Mouse (Mus musculus): Measurements from ENCODE around the gene Ift57. TPM values are rescaled to one million over a fixed set of nuclear protein-coding genes. Genes with fewer than 3 reads are reported as not detected.

Gene Ift57
- total and polyA plus RNA-seq, 3 experiments, result 13.3 to 28.8 (median 21.3) TPM

DNA sequence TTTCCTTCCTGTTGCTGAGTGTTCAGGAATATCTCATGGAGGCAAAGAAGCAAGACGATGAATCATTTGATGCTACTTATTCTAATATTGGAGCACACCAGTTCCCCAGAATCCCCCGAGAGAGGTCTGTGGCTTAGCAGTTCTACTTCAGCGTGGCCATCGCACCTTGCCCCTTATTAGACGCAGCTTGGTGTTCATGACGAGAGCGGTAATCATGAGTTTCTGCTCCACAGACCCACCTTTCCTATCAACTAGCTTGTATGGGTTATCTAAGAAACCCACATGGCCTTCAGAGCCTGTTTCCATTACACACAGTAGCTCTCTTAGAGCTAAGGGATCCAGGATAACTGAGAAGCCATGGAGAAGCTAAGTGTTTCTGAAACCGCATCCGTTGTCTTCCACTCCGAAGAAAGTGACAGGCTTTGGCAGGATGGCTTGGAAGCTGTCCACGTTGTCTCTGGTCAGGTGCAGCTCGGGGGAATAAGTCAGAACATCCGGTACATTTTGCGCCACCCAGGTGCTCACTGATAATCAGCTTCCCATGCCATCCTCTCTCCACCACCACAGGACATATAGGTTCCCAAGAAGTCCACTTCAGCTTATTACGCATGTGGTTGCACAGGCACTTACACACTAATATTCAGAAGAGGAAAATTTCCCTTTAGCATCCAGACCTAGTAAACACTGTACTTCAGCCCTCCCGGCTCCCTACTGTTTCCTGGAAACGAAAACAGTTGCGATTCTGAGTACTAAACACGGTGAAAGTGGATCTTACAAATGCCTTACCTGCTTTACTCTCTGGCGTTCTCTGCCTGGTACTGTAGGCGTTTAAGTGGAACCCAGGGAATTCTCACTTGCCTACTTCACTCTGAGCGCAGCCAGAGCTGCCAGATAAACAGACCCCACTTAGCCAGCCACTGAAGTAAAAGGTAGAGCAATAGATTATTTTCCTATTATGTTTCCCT lies 76.3 kb downstream of the Ift57 start:
- H3K4me1 ChIP-seq (ENCODE audit: control insufficient read depth in 1 of 2, insufficient read depth in 2 of 2), result peaks cover 12 to 35% of the 10 kb centered on the region in 2 experiments
- TF ChIP-seq JUND (conservative IDR thresholded peaks at IDR 0.05; ENCODE audit: low read depth, low read length), result peak; percentile 65; the same call in 1 of the 2 replicates
- TF ChIP-seq BHLHE40 (IDR thresholded peaks at IDR 0.05; ENCODE audit: low read depth, low read length), result no peak
- TF ChIP-seq MAX (IDR thresholded peaks at IDR 0.05; ENCODE audit: low read length), result peak; percentile 62
- TF ChIP-seq KAT2A (IDR thresholded peaks at IDR 0.05; ENCODE audit: insufficient replicate concordance, low read length), result no peak
- no peak; the same call in 1 of the 2 replicates for TF ChIP-seq RAD21 (IDR thresholded peaks at IDR 0.05; ENCODE audit: low read depth, low read length)
- no peak for TF ChIP-seq POLR2A (IDR thresholded peaks at IDR 0.05; ENCODE audit: low read depth, low read length)
- TF ChIP-seq TCF12 (IDR thresholded peaks at IDR 0.05; ENCODE audit: low read depth, low read length), result 0 out of 2 replicates have a peak, but pooled peaks have one; percentile 31
- TF ChIP-seq RCOR1 (conservative IDR thresholded peaks at IDR 0.05; ENCODE audit: low read depth, low read length), result no peak
- TF ChIP-seq MAZ (IDR thresholded peaks at IDR 0.05; ENCODE audit: low read depth, low read length), result no peak
- peak; percentile 16; the same call in 1 of the 2 replicates for TF ChIP-seq JUN (IDR thresholded peaks at IDR 0.05; ENCODE audit: insufficient read depth, low read depth, low read length)
- peak; percentile 56; the same call in 1 of the 2 replicates for TF ChIP-seq CHD2 (IDR thresholded peaks at IDR 0.05; ENCODE audit: low read length)
- TF ChIP-seq MXI1 (IDR thresholded peaks at IDR 0.05; ENCODE audit: low read depth, low read length), result no peak
- TF ChIP-seq EP300 (IDR thresholded peaks at IDR 0.05; ENCODE audit: low read length), result peak; percentile 75
- TF ChIP-seq ZC3H11A (IDR thresholded peaks at IDR 0.05; ENCODE audit: low read depth, low read length), result no peak
- peak; percentile 40 for TF ChIP-seq IRF4 (IDR thresholded peaks at IDR 0.05; ENCODE audit: low read depth, low read length)
- peak; percentile 79; the same call in 1 of the 2 replicates for TF ChIP-seq ETS1 (conservative IDR thresholded peaks at IDR 0.05; ENCODE audit: low read depth, low read length)
- TF ChIP-seq ZMIZ1 (IDR thresholded peaks at IDR 0.05; ENCODE audit: low read depth, low read length), result no peak
- peak; percentile 69 for TF ChIP-seq MEF2A (IDR thresholded peaks at IDR 0.05; ENCODE audit: borderline replicate concordance, low read depth, low read length)
- TF ChIP-seq SIN3A (IDR thresholded peaks at IDR 0.05; ENCODE audit: low read length), result no peak
- no peak for TF ChIP-seq CHD1 (IDR thresholded peaks at IDR 0.05; ENCODE audit: low read depth, low read length)
- TF ChIP-seq ZNF384 (IDR thresholded peaks at IDR 0.05; ENCODE audit: low read depth, low read length), result no peak
- no peak for TF ChIP-seq UBTF (IDR thresholded peaks at IDR 0.05; ENCODE audit: low read depth, low read length)
- dilution Hi-C loops (cut with MboI; ENCODE audit: extremely low pct_ligation_motif_present, extremely low pct_unique_long_range_greater_than_20kb, low sequenced_read_pairs), result no loop called here
- H3K27ac ChIP-seq (ENCODE audit: insufficient read depth, low read depth), result no peak overlapping the region
- in situ Hi-C loops (cut with MboI; ENCODE audit: low pct_ligation_motif_present, low pct_unique_long_range_greater_than_20kb, low sequenced_read_pairs), result no loop called here
- H3K4me3 ChIP-seq (replicated peaks in 1 of 3; ENCODE audit: low read depth in 2 of 3, low read length in 2 of 3, poor library complexity in 1 of 3), result no peak overlapping the region
- no peaks in the 10 kb centered on the region for H3K9me3 ChIP-seq (replicated peaks; ENCODE audit: low read length)
- no peaks in the 10 kb centered on the region for H3K79me2 ChIP-seq (replicated peaks; ENCODE audit: control insufficient read depth, extremely low read depth, insufficient read depth, poor library complexity, severe bottlenecking)
- H3K4me2 ChIP-seq (ENCODE audit: insufficient read depth, low read depth, poor library complexity, severe bottlenecking), result peak overlapping the region; percentile 84
- H3K9ac ChIP-seq (ENCODE audit: insufficient read depth, low read depth), result no peak overlapping the region
- no peaks in the 10 kb centered on the region for H3K27me3 ChIP-seq (replicated peaks)
- DNase-seq (ENCODE audit: extremely low read depth), result peak; percentile 85
- H3K36me3 ChIP-seq (replicated peaks in 1 of 2; ENCODE audit: control insufficient read depth in 1 of 2, insufficient read depth in 1 of 2, low read length in 1 of 2), result no peaks in the 10 kb centered on the region

All from CH12.LX (cell line).